In genomic region chr12:5678126-5678525, GRCm38 (mm10) we compare ENCODE assay signal across 4 mouse cellular contexts.
DNase-seq lines count a peak whose midpoint lies in the region.
"Not testable (repeated sequence)": the region's sequence is repeated elsewhere in the genome, so short reads cannot be mapped to it uniquely, and the experiment has no call there.

No protein-coding gene starts in this region.

- peak; percentile 1 for DNase-seq in NIH3T3 (ENCODE audit: low read depth)
- DNase-seq in cerebellum, postnatal 10 days = peak; percentile 49 to 59
- DNase-seq in cerebellum, postnatal 25 days = peak; percentile 5 to 11
- DNase-seq in left cerebral cortex, postnatal 4 days = peak; percentile 52

- intact Hi-C loops in left cerebral cortex, postnatal 4 days (cut with DNase I) = not testable (repeated sequence)

Comparison
In these comparisons a context has a peak if more than half of its experiments do, and no peak if none do; other contexts are left out.
1. Peak in every context shown above with its lines: DNase-seq.
2. DNase-seq: peak in every context shown above with its lines; median percentile 54 in cerebellum, postnatal 10 days; 52 in left cerebral cortex, postnatal 4 days; 8 in cerebellum, postnatal 25 days; 1 in NIH3T3.